Mouse (Mus musculus) cerebellum, adult 2 months (tissue): ENCODE measurements at regions not wholly inside any gene's neighbourhood (a gene's known extent, or its start where the extent isn't known, plus 50 kb on each side); places are given as distances from the start of the nearest gene placed in this dataset.

Experiments
- CTCF ChIP-seq: fragments of 200-500 bp; IDR thresholded peaks from 2 replicates; pipeline ENCODE4 v1.5.1; 2011; ENCODE audit warnings: low read depth, mild to moderate bottlenecking, control low read depth, low read length, moderate library complexity, borderline replicate concordance; ENCODE audit not compliant: insufficient read depth
- POLR2A ChIP-seq: fragments of 200-500 bp; IDR thresholded peaks from 2 replicates; pipeline ENCODE4 v1.6.1; 2011; ENCODE audit warnings: low read length, control low read depth, borderline replicate concordance; ENCODE audit not compliant: insufficient read depth

DNA sequence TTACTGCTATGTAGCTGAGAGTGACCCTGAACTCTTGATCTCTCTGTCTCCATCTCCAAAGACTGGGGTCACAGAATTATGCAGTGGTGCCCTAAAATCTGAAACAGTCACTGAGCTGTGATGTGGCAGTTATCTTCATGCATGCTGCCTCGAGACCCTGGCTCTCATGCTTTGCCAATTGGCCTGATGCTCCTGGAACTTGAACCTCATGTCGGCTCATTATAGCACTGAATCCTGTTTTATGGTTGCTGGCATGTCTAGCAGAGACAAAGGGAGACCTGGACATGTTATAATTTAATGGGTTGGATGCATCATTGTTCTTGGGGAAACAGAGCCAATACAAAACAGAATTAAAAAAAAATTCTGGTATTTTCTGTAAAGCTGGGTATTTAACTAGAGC, 71.0 kb upstream of the Pfn2 start:
- TF ChIP-seq POLR2A (no peak), CTCF (no peak)
